Comparison of ENCODE assay signal across 7 mouse cellular contexts in genomic region chr4:133339148-133339749, GRCm38 (mm10). TPM values are rescaled to one million over a fixed set of nuclear protein-coding genes. Genes with fewer than 3 reads are reported as not detected.
A peak's percentile ranks its signal among the peaks of the same experiment; 100 is the strongest.
DNase-seq lines count a peak whose midpoint lies in the region; ATAC-seq lines count a peak whose summit lies in the region.

No protein-coding gene starts in this region.

- H3K9me3 ChIP-seq in embryonic facial prominence, embryonic 10.5 days = no peaks in the 10 kb centered on the region
- no peaks in the 10 kb centered on the region for H3K9me3 ChIP-seq in limb, embryonic 11.5 days (ENCODE audit: control insufficient read depth, low read length)
- H3K9me3 ChIP-seq in midbrain, embryonic 14.5 days (ENCODE audit: control insufficient read depth, low read length) = no peaks in the 10 kb centered on the region

- peak overlapping the region; percentile 84 for H3K9ac ChIP-seq in limb, embryonic 11.5 days (ENCODE audit: low read length)
- H3K9ac ChIP-seq in midbrain, embryonic 14.5 days (replicated peaks; ENCODE audit: low read length) = peak overlapping the region; percentile 81

- H3K27me3 ChIP-seq in embryonic facial prominence, embryonic 10.5 days (replicated peaks; ENCODE audit: low read depth, poor library complexity, severe bottlenecking) = no peaks in the 10 kb centered on the region; the same call in 1 of the 2 replicates
- no peaks in the 10 kb centered on the region for H3K27me3 ChIP-seq in limb, embryonic 11.5 days (ENCODE audit: control insufficient read depth, insufficient read depth, low read length)
- H3K27me3 ChIP-seq in midbrain, embryonic 14.5 days (ENCODE audit: control insufficient read depth, insufficient read depth, low read length) = no peaks in the 10 kb centered on the region; the same call in 1 of the 2 replicates

- peak; percentile 96 for ATAC-seq in limb, embryonic 11.5 days (ENCODE audit: insufficient number of reproducible peaks, low FRiP score, low TSS enrichment, low read depth)
- ATAC-seq in midbrain, embryonic 14.5 days (ENCODE audit: low FRiP score, low TSS enrichment) = peak; percentile 96

- H3K4me3 ChIP-seq in embryonic facial prominence, embryonic 10.5 days = peak overlapping the region; percentile 95
- H3K4me3 ChIP-seq in limb, embryonic 11.5 days (ENCODE audit: low read depth, low read length) = peak overlapping the region; percentile 85
- peak overlapping the region; percentile 94 for H3K4me3 ChIP-seq in midbrain, embryonic 14.5 days (replicated peaks; ENCODE audit: low read depth, low read length)

- H3K4me1 ChIP-seq in embryonic facial prominence, embryonic 10.5 days = peaks cover 19% of the 10 kb centered on the region
- 0 out of 2 replicates have a peak, but pooled peaks cover 4% of the 10 kb centered on the region for H3K4me1 ChIP-seq in limb, embryonic 11.5 days (ENCODE audit: control insufficient read depth, insufficient read depth, low read length)
- H3K4me1 ChIP-seq in midbrain, embryonic 14.5 days (ENCODE audit: control insufficient read depth, insufficient read depth, low read length) = peaks cover 7% of the 10 kb centered on the region; the same call in 1 of the 2 replicates

- under 1% methylated on average over 59 of the region's 60 CpGs for WGBS in embryonic facial prominence, embryonic 10.5 days
- under 1% methylated on average over 56 of the region's 60 CpGs for WGBS in limb, embryonic 11.5 days
- WGBS in midbrain, embryonic 14.5 days = under 1% methylated on average over 60 of the region's 60 CpGs

- peak overlapping the region; percentile 66 for H3K4me2 ChIP-seq in limb, embryonic 11.5 days (ENCODE audit: low read depth, severe bottlenecking)
- H3K4me2 ChIP-seq in midbrain, embryonic 14.5 days (ENCODE audit: low read length) = peak overlapping the region; percentile 77

- peaks cover 5% of the 10 kb centered on the region; the same call in 1 of the 2 replicates for H3K36me3 ChIP-seq in embryonic facial prominence, embryonic 10.5 days (replicated peaks)
- H3K36me3 ChIP-seq in limb, embryonic 11.5 days (ENCODE audit: control insufficient read depth, insufficient read depth, low read length) = no peaks in the 10 kb centered on the region
- no peaks in the 10 kb centered on the region for H3K36me3 ChIP-seq in midbrain, embryonic 14.5 days (ENCODE audit: control insufficient read depth, insufficient read depth, low read length)

- peak; percentile 98 for DNase-seq in adrenal gland, postnatal 10 days
- peak; percentile 97 for DNase-seq in embryonic facial prominence, embryonic 10.5 days (ENCODE audit: low spot score)
- peak; percentile 100 for DNase-seq in heart, adult 11 months
- DNase-seq in kidney, adult 18-20 months = peak; percentile 97
- peak; percentile 97 for DNase-seq in limb, embryonic 11.5 days (ENCODE audit: low spot score)
- DNase-seq in midbrain, embryonic 14.5 days = peak; percentile 99
- peak; percentile 98 for DNase-seq in spleen, adult 18-20 months

- H3K27ac ChIP-seq in embryonic facial prominence, embryonic 10.5 days (replicated peaks) = peak overlapping the region; percentile 91
- peak overlapping the region; percentile 73; the same call in 1 of the 2 replicates for H3K27ac ChIP-seq in limb, embryonic 11.5 days (replicated peaks; ENCODE audit: low read depth, low read length)
- H3K27ac ChIP-seq in midbrain, embryonic 14.5 days (replicated peaks; ENCODE audit: low read depth, low read length) = peak overlapping the region; percentile 82

RNA-seq across cellular contexts. Expression of gene Wdtc1, which starts 14.0 kb away (rescaled TPM):
- 10 to 100 TPM; 46.3 to 50.1 TPM for total RNA-seq in adrenal gland, postnatal 10 days (2021)
- polyA plus RNA-seq in embryonic facial prominence, embryonic 10.5 days (2016; fragmentation: Nextera tagmentation; extraction: Ambion mirVana) = 17.2 and 17.7 TPM in 2 replicates
- 17.4 TPM in 2 replicates for polyA plus RNA-seq in limb, embryonic 11.5 days (2014; fragmentation: Nextera tagmentation; extraction: Ambion mirVana)
- polyA plus RNA-seq in midbrain, embryonic 14.5 days (2014; fragmentation: Nextera tagmentation; extraction: Ambion mirVana) = 21.3 and 24.9 TPM in 2 replicates

RNA-seq across cellular contexts. Expression of gene Slc9a1, which starts 30.3 kb away (rescaled TPM):
- 10 to 100 TPM; 31.9 to 42.5 TPM for total RNA-seq in adrenal gland, postnatal 10 days (2021)
- 8.6 and 9.0 TPM in 2 replicates for polyA plus RNA-seq in embryonic facial prominence, embryonic 10.5 days (2016; fragmentation: Nextera tagmentation; extraction: Ambion mirVana)
- 8.0 and 8.5 TPM in 2 replicates for polyA plus RNA-seq in limb, embryonic 11.5 days (2014; fragmentation: Nextera tagmentation; extraction: Ambion mirVana)
- 8.2 and 8.3 TPM in 2 replicates for polyA plus RNA-seq in midbrain, embryonic 14.5 days (2014; fragmentation: Nextera tagmentation; extraction: Ambion mirVana)

Comparison
In these comparisons a context has a peak if more than half of its experiments do, and no peak if none do; other contexts are left out.
1. Peak in every context shown above with its lines: DNase-seq, ATAC-seq, H3K4me3 ChIP-seq and H3K27ac ChIP-seq.